Mouse (Mus musculus) lung, embryonic 15.5 days (tissue): Measurements from ENCODE around the gene Fam71b. TPM values are rescaled to one million over a fixed set of nuclear protein-coding genes. Genes with fewer than 3 reads are reported as not detected.

Source experiments
- ATAC-seq: fragments of 200-750 bp; cut with Nextera tagmentation; 2 replicates; pipeline ENCODE4 v1.8.0; 2017; ENCODE audit warnings: moderate number of reproducible peaks, borderline replicate concordance; ENCODE audit not compliant: low FRiP score, low TSS enrichment; ENCODE audit errors: extremely low read depth
- H3K27ac ChIP-seq: fragments of 300-500 bp; sonication (generic); 2 replicates; pipeline ENCODE4 v1.5.1; 2015; ENCODE audit warnings: moderate library complexity, mild to moderate bottlenecking, inconsistent platforms
- H3K27me3 ChIP-seq: fragments of 300-500 bp; sonication (generic); 2 replicates; pipeline ENCODE4 v1.6.1; 2015; ENCODE audit warnings: inconsistent platforms
- H3K36me3 ChIP-seq: fragments of 300-500 bp; sonication (generic); 2 replicates; pipeline ENCODE4 v1.6.1; 2015; ENCODE audit warnings: inconsistent platforms
- H3K4me1 ChIP-seq: fragments of 300-500 bp; sonication (generic); 2 replicates; pipeline ENCODE4 v1.6.1; 2015; ENCODE audit warnings: inconsistent platforms
- H3K4me2 ChIP-seq: fragments of 300-500 bp; sonication (generic); 2 replicates; pipeline ENCODE4 v1.6.1; 2015; ENCODE audit warnings: inconsistent platforms, mild to moderate bottlenecking, moderate library complexity
- H3K4me3 ChIP-seq: fragments of 300-500 bp; sonication (generic); 2 replicates; pipeline ENCODE4 v1.5.1; 2015; ENCODE audit warnings: mild to moderate bottlenecking, inconsistent platforms
- H3K9ac ChIP-seq: fragments of 300-500 bp; sonication (generic); 2 replicates; pipeline ENCODE4 v1.6.1; 2015; ENCODE audit warnings: inconsistent platforms
- H3K9me3 ChIP-seq: fragments of 300-500 bp; sonication (generic); 2 replicates; pipeline ENCODE4 v1.6.1; 2016; ENCODE audit warnings: inconsistent platforms
- WGBS: fragments of 180-500 bp; shearing (Covaris S2); methylation state at CpG from one replicate; pipeline ENCODE4 v1.1.7; 2015; 5-methylcytosine and 5-hydroxymethylcytosine counted together
- polyA plus RNA-seq: library from polyadenylated mRNA; unstranded; fragments of >200 nt; fragmentation: Nextera tagmentation; extraction: Ambion mirVana; gene quantifications from 2 replicates; pipeline ENCODE4 v1.2.1, GENCODE M21; 2015

The Fam71b gene
- polyA plus RNA-seq, 1 experiment from 2014 or later: 0.06 TPM

DNA sequence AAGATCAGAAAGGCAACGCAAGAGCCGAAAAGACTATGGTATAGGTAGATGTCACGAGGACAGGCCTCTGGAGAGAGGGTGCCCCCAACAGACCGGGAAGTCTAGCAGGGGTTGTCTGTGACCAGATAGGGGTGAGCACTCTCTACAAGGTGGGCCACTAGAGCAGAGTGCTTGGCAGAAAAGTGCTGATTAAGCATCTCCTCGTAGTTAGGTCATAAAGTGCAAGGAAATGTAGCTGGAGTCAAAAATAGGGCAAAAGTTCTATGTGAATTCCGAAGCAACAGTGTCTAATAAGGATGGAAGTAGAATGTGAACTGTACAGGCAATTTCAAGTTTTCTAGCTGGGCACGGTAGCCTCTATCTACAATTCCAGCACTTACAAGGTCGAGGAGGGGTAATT lies 25.1 kb upstream of the Fam71b start:
- Histone ChIP-seq H3K4me2 (no peak overlapping the region), H3K9me3 (no peaks in the 10 kb centered on the region), H3K4me3 (no peak overlapping the region), H3K36me3 (no peaks in the 10 kb centered on the region), H3K27me3 (no peaks in the 10 kb centered on the region), H3K4me1 (no peaks in the 10 kb centered on the region), H3K9ac (no peak overlapping the region), H3K27ac (no peak overlapping the region)
- 89% methylated on average over 8 of the region's 8 CpGs for WGBS
- no peak for ATAC-seq

DNA sequence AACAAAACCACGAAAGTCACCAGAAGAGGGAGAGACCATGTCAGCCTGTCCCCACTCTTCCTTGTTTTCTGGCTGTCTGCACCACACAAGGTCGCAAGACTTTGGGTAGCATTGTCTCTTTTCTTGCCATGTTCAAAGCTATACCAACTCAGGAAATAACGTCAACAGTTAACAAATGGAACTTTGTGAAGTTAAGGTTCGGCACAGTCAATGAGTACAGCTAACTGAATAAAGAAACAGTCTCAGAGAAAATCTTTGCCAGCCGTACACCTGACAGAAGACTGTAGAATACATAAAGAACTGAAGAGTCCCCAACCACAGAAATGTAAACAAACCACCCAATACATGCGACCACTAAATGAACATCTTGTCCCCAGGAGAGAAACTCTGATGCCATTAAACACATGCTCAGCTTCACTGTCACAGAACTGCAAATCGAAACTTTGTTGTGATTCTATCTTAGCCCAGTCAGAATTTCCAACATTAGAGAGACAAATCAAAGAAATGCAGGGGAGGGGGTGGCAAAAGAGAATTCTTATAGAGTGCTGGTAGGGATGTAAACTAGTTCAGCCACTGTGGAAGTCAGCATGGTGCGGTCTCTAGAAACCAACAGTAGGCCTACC lies 23.9 kb upstream of the Fam71b start:
- no peaks in the 10 kb centered on the region for H3K27me3 ChIP-seq
- no peaks in the 10 kb centered on the region for H3K4me1 ChIP-seq
- H3K36me3 ChIP-seq: no peaks in the 10 kb centered on the region
- no peak overlapping the region for H3K4me2 ChIP-seq
- H3K9ac ChIP-seq: no peak overlapping the region
- WGBS: 64% methylated on average over 8 of the region's 8 CpGs
- no peak overlapping the region for H3K4me3 ChIP-seq
- ATAC-seq: no peak
- H3K27ac ChIP-seq: no peak overlapping the region
- no peaks in the 10 kb centered on the region for H3K9me3 ChIP-seq

DNA sequence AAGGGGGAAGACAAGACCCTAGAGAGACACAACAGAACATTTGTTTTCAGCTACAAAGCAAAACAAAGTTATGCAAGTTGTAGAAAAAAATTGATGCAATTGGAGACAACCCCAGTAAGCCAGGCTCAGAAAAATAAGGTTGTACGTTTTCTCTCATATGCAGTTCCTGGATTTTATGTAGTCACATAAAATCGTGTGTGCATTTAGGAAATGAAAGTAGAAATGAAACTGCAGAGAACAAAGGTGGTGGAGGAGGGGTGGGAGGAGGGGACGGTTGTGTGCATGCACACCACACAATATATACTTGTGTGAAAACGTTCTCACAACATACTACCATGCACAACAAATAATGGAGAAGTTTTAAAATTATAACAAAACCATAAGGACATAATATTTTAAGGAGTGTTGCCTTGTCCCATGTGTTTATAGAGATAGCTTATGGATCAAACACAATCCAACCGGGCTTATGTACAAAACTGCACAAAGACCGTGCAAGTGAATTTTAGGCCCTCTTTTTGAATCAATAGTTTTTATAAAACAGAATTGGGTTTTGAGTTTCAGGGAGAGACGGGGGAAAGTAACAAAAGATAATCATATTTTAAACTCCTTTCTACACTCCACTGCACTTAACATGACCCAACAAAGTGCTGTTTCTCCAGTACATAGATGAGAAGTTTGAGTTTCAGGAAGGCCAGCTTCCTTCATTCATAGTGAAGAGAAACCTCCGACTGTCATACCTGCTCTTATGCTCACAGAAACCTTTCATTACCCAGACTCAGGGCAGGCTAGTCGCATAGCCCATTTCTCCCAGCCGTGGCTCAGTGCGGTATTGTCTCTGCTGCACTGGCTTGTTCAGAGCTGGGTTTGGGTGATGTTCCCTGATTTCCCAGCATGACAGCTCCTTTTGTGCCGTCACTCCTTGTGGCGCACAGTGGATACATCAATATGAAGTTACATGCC lies 23.0 kb upstream of the Fam71b start:
- no peaks in the 10 kb centered on the region for H3K9me3 ChIP-seq
- H3K4me1 ChIP-seq: no peaks in the 10 kb centered on the region
- H3K4me2 ChIP-seq: no peak overlapping the region
- no peaks in the 10 kb centered on the region for H3K36me3 ChIP-seq
- ATAC-seq: no peak
- no peak overlapping the region for H3K4me3 ChIP-seq
- WGBS: 75% methylated on average over 13 of the region's 13 CpGs
- H3K27me3 ChIP-seq: no peaks in the 10 kb centered on the region
- no peak overlapping the region for H3K27ac ChIP-seq
- H3K9ac ChIP-seq: no peak overlapping the region

- ATAC-seq: no peak
Observed at GRCm38 (mm10) chr11:46375015-46375414, 21.3 kb upstream of the Fam71b start.

DNA sequence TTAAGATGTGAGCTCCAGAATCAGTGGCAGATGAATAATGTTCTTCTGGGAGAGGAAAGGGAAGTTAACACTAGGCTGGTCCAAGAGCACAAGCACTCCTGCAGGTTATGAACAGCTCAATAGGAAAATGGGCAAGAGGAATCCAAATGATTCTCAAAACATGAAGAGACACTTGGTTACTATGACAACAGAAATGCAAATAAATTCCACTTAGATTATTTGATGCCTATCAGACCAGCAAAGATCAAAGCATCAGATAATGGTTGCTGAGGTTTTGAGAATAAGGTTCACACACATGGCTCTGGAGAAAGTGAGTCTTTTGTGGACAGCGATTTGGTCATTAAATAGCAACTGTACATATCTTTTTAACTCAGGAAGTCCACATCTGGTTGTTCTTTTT lies 19.0 kb upstream of the Fam71b start:
- H3K27ac ChIP-seq: no peak overlapping the region
- no peak overlapping the region for H3K4me3 ChIP-seq
- H3K4me1 ChIP-seq: no peaks in the 10 kb centered on the region
- no peak overlapping the region for H3K9ac ChIP-seq
- no peak for ATAC-seq
- H3K9me3 ChIP-seq: no peaks in the 10 kb centered on the region
- H3K4me2 ChIP-seq: no peak overlapping the region
- no peaks in the 10 kb centered on the region for H3K36me3 ChIP-seq
- 77% methylated on average over 1 of the region's 1 CpGs for WGBS
- H3K27me3 ChIP-seq: no peaks in the 10 kb centered on the region

More at GRCm38 (mm10) chr11:46375015-46375414, 21.3 kb upstream of the Fam71b start:
- Histone ChIP-seq H3K36me3 (no peaks in the 10 kb centered on the region), H3K4me3 (no peak overlapping the region), H3K4me1 (no peaks in the 10 kb centered on the region), H3K27me3 (no peaks in the 10 kb centered on the region), H3K9me3 (no peaks in the 10 kb centered on the region), H3K27ac (no peak overlapping the region), H3K4me2 (no peak overlapping the region), H3K9ac (no peak overlapping the region)
- WGBS: 78% methylated on average over 8 of the region's 8 CpGs

- no peak overlapping the region for H3K4me2 ChIP-seq
- no peak overlapping the region for H3K27ac ChIP-seq
- ATAC-seq: no peak
- no peaks in the 10 kb centered on the region for H3K9me3 ChIP-seq
- H3K27me3 ChIP-seq: no peaks in the 10 kb centered on the region
- H3K4me3 ChIP-seq: no peak overlapping the region
- H3K36me3 ChIP-seq: no peaks in the 10 kb centered on the region
- 85% methylated on average over 8 of the region's 8 CpGs for WGBS
- no peak overlapping the region for H3K9ac ChIP-seq
- no peaks in the 10 kb centered on the region for H3K4me1 ChIP-seq
Observed at GRCm38 (mm10) chr11:46377819-46378782, 18.3 kb upstream of the Fam71b start.

- Histone ChIP-seq H3K9ac (no peak overlapping the region), H3K27ac (no peak overlapping the region), H3K4me2 (no peak overlapping the region), H3K4me3 (no peak overlapping the region), H3K36me3 (no peaks in the 10 kb centered on the region), H3K27me3 (no peaks in the 10 kb centered on the region), H3K9me3 (no peaks in the 10 kb centered on the region), H3K4me1 (no peaks in the 10 kb centered on the region)
- 86% methylated on average over 7 of the region's 7 CpGs for WGBS
- no peak for ATAC-seq
Observed at GRCm38 (mm10) chr11:46380097-46380675, 16.2 kb upstream of the Fam71b start.

GRCm38 (mm10) chr11:46382466-46382865 lies 13.9 kb upstream of the Fam71b start:
- H3K9me3 ChIP-seq: no peaks in the 10 kb centered on the region
- no peak overlapping the region for H3K4me3 ChIP-seq
- no peak for ATAC-seq

GRCm38 (mm10) chr11:46384925-46385324 lies 11.4 kb upstream of the Fam71b start:
- H3K36me3 ChIP-seq: no peaks in the 10 kb centered on the region
- ATAC-seq: no peak
- whole genome bisulfite sequencing: 72% methylated on average over 2 of the region's 2 CpGs
- H3K27ac ChIP-seq: no peak overlapping the region
- H3K9me3 ChIP-seq: no peaks in the 10 kb centered on the region
- H3K4me3 ChIP-seq: no peak overlapping the region
- no peak overlapping the region for H3K4me2 ChIP-seq
- no peaks in the 10 kb centered on the region for H3K27me3 ChIP-seq
- no peaks in the 10 kb centered on the region for H3K4me1 ChIP-seq
- H3K9ac ChIP-seq: no peak overlapping the region

More at GRCm38 (mm10) chr11:46382466-46382865, 13.9 kb upstream of the Fam71b start:
- Histone ChIP-seq H3K27ac (no peak overlapping the region), H3K36me3 (no peaks in the 10 kb centered on the region), H3K27me3 (no peaks in the 10 kb centered on the region), H3K4me2 (no peak overlapping the region), H3K9ac (no peak overlapping the region), H3K4me1 (no peaks in the 10 kb centered on the region)
- WGBS: 91% methylated on average over 4 of the region's 4 CpGs

DNA sequence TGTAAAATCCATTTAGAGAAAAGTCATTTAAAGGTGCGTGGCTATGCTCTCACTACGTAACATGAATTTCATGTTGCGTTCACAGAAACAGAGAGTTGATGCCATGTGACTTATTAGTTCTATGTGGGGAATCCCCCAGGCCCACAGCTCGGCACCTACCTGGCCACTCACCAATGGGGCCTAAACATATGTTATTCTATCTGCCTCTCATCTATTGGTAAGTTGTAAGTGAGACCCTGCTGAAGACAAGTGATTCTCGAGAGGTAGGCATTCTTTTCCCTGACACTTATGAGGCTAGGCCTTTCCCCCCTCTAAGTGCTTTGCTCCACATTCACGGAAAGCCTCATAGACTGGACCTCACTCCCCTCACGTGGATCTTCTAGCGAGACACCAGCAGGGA lies 9.8 kb upstream of the Fam71b start:
- Histone ChIP-seq H3K36me3 (no peaks in the 10 kb centered on the region), H3K4me1 (no peaks in the 10 kb centered on the region), H3K4me2 (no peak overlapping the region), H3K27ac (no peak overlapping the region), H3K27me3 (no peaks in the 10 kb centered on the region), H3K9ac (no peak overlapping the region), H3K4me3 (no peak overlapping the region), H3K9me3 (no peaks in the 10 kb centered on the region)
- ATAC-seq: no peak
- 74% methylated on average over 8 of the region's 8 CpGs for WGBS

GRCm38 (mm10) chr11:46387061-46387460 lies 9.3 kb upstream of the Fam71b start:
- H3K9ac ChIP-seq: no peak overlapping the region
- H3K4me2 ChIP-seq: no peak overlapping the region
- H3K27ac ChIP-seq: no peak overlapping the region
- H3K36me3 ChIP-seq: no peaks in the 10 kb centered on the region
- no peaks in the 10 kb centered on the region for H3K4me1 ChIP-seq
- H3K27me3 ChIP-seq: no peaks in the 10 kb centered on the region
- ATAC-seq: no peak
- no peak overlapping the region for H3K4me3 ChIP-seq
- no peaks in the 10 kb centered on the region for H3K9me3 ChIP-seq
- 85% methylated on average over 8 of the region's 8 CpGs for WGBS
